Mouse (Mus musculus): ENCODE results near the gene Tesmin.

The Tesmin gene

GRCm38 (mm10) chr19:3449248-3449647 lies 60.6 kb downstream of the Tesmin start:
- DNase-seq, result peak; percentile 58

- no peak for DNase-seq
Observed at GRCm38 (mm10) chr19:3450714-3451113, 62.1 kb downstream of the Tesmin start.

GRCm38 (mm10) chr19:3451170-3451569 lies 62.5 kb downstream of the Tesmin start:
- DNase-seq, result peak; percentile 90

- no peak for DNase-seq
Observed at GRCm38 (mm10) chr19:3451649-3452048, 63.0 kb downstream of the Tesmin start.
